Mouse (Mus musculus) ES-Bruce4 (cell line): ENCODE measurements at regions not wholly inside any gene's neighbourhood (a gene's known extent, or its start where the extent isn't known, plus 50 kb on each side); places are given as distances from the start of the nearest gene placed in this dataset.

ENCODE experiments used
- CTCF ChIP-seq: IDR thresholded peaks from one replicate; pipeline ENCODE4 v1.8.1; 2011; ENCODE audit warnings: low read depth, low read length
- EP300 ChIP-seq: IDR thresholded peaks from 2 replicates; pipeline ENCODE4 v1.6.1; 2011; ENCODE audit warnings: low read depth, low read length; ENCODE audit not compliant: insufficient read depth
- POLR2A ChIP-seq: IDR thresholded peaks from one replicate; pipeline ENCODE4 v1.8.1; 2011; ENCODE audit warnings: low read length; ENCODE audit not compliant: insufficient read depth

DNA sequence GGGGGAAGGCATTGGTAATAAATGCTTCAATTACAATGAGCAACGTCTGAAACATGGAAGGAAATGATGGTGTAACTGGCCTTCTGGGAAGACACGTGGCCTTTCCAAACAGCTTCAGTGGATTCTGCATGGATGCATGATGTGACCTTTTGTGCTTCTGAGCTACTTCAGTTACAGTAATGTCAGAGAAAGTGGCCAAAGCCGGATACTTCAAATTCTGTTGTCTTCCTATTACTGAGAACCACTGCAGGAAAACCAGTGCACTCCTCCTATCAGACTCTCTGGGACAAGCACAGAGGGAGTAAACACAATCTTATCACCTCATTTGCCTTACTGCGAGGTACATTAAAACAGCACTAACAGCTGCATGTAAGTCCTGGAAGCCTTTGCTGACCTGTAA, 113.0 kb upstream of the Cnksr3 start:
- TF ChIP-seq POLR2A = no peak
- TF ChIP-seq CTCF = no peak
- TF ChIP-seq EP300 = no peak
